Comparison of ENCODE assay signal across 9 mouse cellular contexts in the genomic region with DNA sequence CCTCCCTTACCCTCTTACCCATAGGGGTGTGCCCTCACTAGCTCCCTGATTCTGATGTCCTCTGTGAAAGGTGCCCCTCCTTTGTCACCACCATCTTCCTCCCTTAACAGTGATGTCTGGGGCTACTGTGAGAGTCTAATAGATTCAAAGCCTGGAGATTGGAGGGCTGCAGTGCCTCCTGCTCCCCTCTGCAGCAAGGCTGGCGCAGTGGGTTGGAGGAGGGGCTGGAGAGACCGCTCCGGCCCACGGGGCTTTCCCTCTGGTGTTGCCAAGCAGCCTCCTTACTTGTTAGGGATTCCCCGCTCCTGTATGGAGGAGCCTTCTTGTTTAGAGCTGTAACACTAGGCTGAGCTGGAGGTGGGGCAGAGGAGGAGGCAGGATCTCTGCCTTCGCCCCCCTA. TPM values are rescaled to one million over a fixed set of nuclear protein-coding genes. Genes with fewer than 3 reads are reported as not detected.
DNase-seq lines count a peak whose midpoint lies in the region; ATAC-seq and TF ChIP-seq lines count a peak whose summit lies in the region.
"Had no signal": no experiment of that assay in that cellular context is flagged by ENCODE, and none has a peak within 500 bp of the region (broad histone marks: within the 10 kb centered on the region; RNA-seq: fewer than 3 reads in every experiment).

No protein-coding gene starts in this region.

- H3K4me1 ChIP-seq in forebrain, embryonic 12.5 days = peaks cover 53% of the 10 kb centered on the region
- H3K4me1 ChIP-seq in midbrain, embryonic 10.5 days = peaks cover 53% of the 10 kb centered on the region

- no peak overlapping the region for H3K4me2 ChIP-seq in forebrain, embryonic 12.5 days

- no peaks in the 10 kb centered on the region for H3K9me3 ChIP-seq in forebrain, embryonic 12.5 days
- no peaks in the 10 kb centered on the region for H3K9me3 ChIP-seq in midbrain, embryonic 10.5 days (replicated peaks)

- 25% methylated on average over 6 of the region's 6 CpGs for WGBS in forebrain, embryonic 12.5 days
- WGBS in midbrain, embryonic 10.5 days = 17% methylated on average over 6 of the region's 6 CpGs

- H3K36me3 ChIP-seq in forebrain, embryonic 12.5 days (replicated peaks) = peaks cover 14% of the 10 kb centered on the region
- H3K36me3 ChIP-seq in midbrain, embryonic 10.5 days = peaks cover 33% of the 10 kb centered on the region

- H3K27ac ChIP-seq in left cerebral cortex, adult 2 months = peak overlapping the region; percentile 53
- peak overlapping the region; percentile 76 for H3K27ac ChIP-seq in forebrain, embryonic 12.5 days
- peak overlapping the region; percentile 68 for H3K27ac ChIP-seq in midbrain, embryonic 10.5 days (replicated peaks)
- no peak overlapping the region for H3K27ac ChIP-seq in gastrocnemius, adult 2 months

- H3K4me3 ChIP-seq in left cerebral cortex, adult 2 months = no peak overlapping the region
- H3K4me3 ChIP-seq in forebrain, embryonic 12.5 days (replicated peaks) = no peak overlapping the region
- H3K4me3 ChIP-seq in midbrain, embryonic 10.5 days = no peak overlapping the region; the same call in 1 of the 2 replicates
- no peak overlapping the region for H3K4me3 ChIP-seq in gastrocnemius, adult 2 months

- ATAC-seq in forebrain, embryonic 12.5 days (ENCODE audit: low FRiP score) = peak; percentile 86

- peak; percentile 38 for TF ChIP-seq CTCF in left cerebral cortex, adult 2 months (IDR thresholded peaks at IDR 0.05)
- TF ChIP-seq CTCF in gastrocnemius, adult 2 months (IDR thresholded peaks at IDR 0.05) = no peak

- DNase-seq in left cerebral cortex, adult 2 months (ENCODE audit: extremely low spot score in 1 of 2, low spot score in 2 of 2) = peak in 1 of 2 experiments; percentile 51
- DNase-seq in left cerebral cortex, adult 11 months (ENCODE audit: low spot score) = no peak
- peak; percentile 59 for DNase-seq in midbrain, embryonic 10.5 days (ENCODE audit: low spot score)
- peak; percentile 61 for DNase-seq in right cerebral cortex, postnatal 25 days
- no peak for DNase-seq in spleen, postnatal 36 days (ENCODE audit: low spot score in 2 of 2)
- no peak for DNase-seq in kidney, postnatal 10 days
- DNase-seq in gastrocnemius, adult 2 months = no peak

- no peaks in the 10 kb centered on the region; the same call in 1 of the 2 replicates for H3K27me3 ChIP-seq in forebrain, embryonic 12.5 days
- no peaks in the 10 kb centered on the region for H3K27me3 ChIP-seq in midbrain, embryonic 10.5 days (ENCODE audit: low read depth, poor library complexity, severe bottlenecking)

- intact Hi-C loops in left cerebral cortex, adult 2 months (cut with DNase I) = no loop called here
- intact Hi-C loops in gastrocnemius, adult 2 months (cut with DNase I) = no loop called here

- H3K9ac ChIP-seq in forebrain, embryonic 12.5 days = no peak overlapping the region

RNA-seq across cellular contexts. Expression of a gene that starts 9.6 kb away (rescaled TPM):
- 10 to 100 TPM; 74.8 to 89.1 TPM for total RNA-seq in left cerebral cortex, adult 2 months (2021)
- 9.9 and 10.2 TPM in 2 replicates for polyA plus RNA-seq in forebrain, embryonic 12.5 days (2016; fragmentation: Nextera tagmentation; extraction: Ambion mirVana)
- polyA plus RNA-seq in midbrain, embryonic 10.5 days (2016; fragmentation: Nextera tagmentation; extraction: Ambion mirVana) = 5.5 and 6.0 TPM in 2 replicates
- 1 to 10 TPM; 4.0 to 4.3 TPM for total RNA-seq in gastrocnemius, adult 2 months (2021)
- total RNA-seq: MEL had no signal

Comparison
In these comparisons a context has a peak if more than half of its experiments do, and no peak if none do; other contexts are left out.
1. DNase-seq: peak in midbrain, embryonic 10.5 days (single experiment) and right cerebral cortex, postnatal 25 days (single experiment); none in left cerebral cortex, adult 11 months (single experiment), spleen, postnatal 36 days (0 of 2), kidney, postnatal 10 days (single experiment) and gastrocnemius, adult 2 months (single experiment).
2. RNA of a gene that starts 9.6 kb away (total RNA-seq): 74.8 to 89.1 TPM in left cerebral cortex, adult 2 months; 4.0 to 4.3 TPM in gastrocnemius, adult 2 months; every median in the first group is over 10 times any median in the second.